Mouse (Mus musculus): ENCODE measurements at regions not wholly inside any gene's neighbourhood (a gene's known extent, or its start where the extent isn't known, plus 50 kb on each side); places are given as distances from the start of the nearest gene placed in this dataset.
A peak's percentile ranks its signal among the peaks of the same experiment; 100 is the strongest.

GRCm38 (mm10) chr2:170266407-170267101 lies 118.7 kb upstream of the Zfp217 start:
- WGBS = 7% methylated on average over 16 of the region's 16 CpGs
- TF ChIP-seq EP300 (optimal IDR thresholded peaks at IDR 0.05) (no peak), CTCF (IDR thresholded peaks at IDR 0.05; ENCODE audit: low read depth) (peak; percentile 68)
- ATAC-seq (ENCODE audit: low FRiP score, low TSS enrichment) = peak; percentile 60
- Histone ChIP-seq H3K9me3 (ENCODE audit: control insufficient read depth, low read length) (no peaks in the 10 kb centered on the region), H3K4me2 (replicated peaks; ENCODE audit: low read depth) (peak overlapping the region; percentile 50), H3K36me3 (ENCODE audit: control insufficient read depth, insufficient read depth, low read length) (no peaks in the 10 kb centered on the region), H3K27ac (replicated peaks) (peak overlapping the region; percentile 86), H3K27me3 (ENCODE audit: control insufficient read depth, insufficient read depth, low read length) (no peaks in the 10 kb centered on the region), H3K4me3 (ENCODE audit: low read depth, low read length) (peak overlapping the region; percentile 17), H3K9ac (ENCODE audit: low read length) (peak overlapping the region; percentile 32), H3K4me1 (replicated peaks; ENCODE audit: control insufficient read depth, insufficient read depth) (peaks cover 4% of the 10 kb centered on the region)
- DNase-seq (ENCODE audit: low spot score) = peak; percentile 67

GRCm38 (mm10) chr2:170263594-170263993 lies 115.7 kb upstream of the Zfp217 start:
- Histone ChIP-seq H3K4me2 (replicated peaks; ENCODE audit: low read depth) (no peak overlapping the region), H3K4me1 (replicated peaks; ENCODE audit: control insufficient read depth, insufficient read depth) (peaks cover 4% of the 10 kb centered on the region), H3K36me3 (ENCODE audit: control insufficient read depth, insufficient read depth, low read length) (no peaks in the 10 kb centered on the region), H3K9ac (ENCODE audit: low read length) (no peak overlapping the region), H3K9me3 (ENCODE audit: control insufficient read depth, low read length) (no peaks in the 10 kb centered on the region), H3K27me3 (ENCODE audit: control insufficient read depth, insufficient read depth, low read length) (no peaks in the 10 kb centered on the region), H3K4me3 (ENCODE audit: low read depth, low read length) (no peak overlapping the region), H3K27ac (replicated peaks) (no peak overlapping the region)
- TF ChIP-seq CTCF (IDR thresholded peaks at IDR 0.05; ENCODE audit: low read depth) = no peak
- TF ChIP-seq EP300 (optimal IDR thresholded peaks at IDR 0.05) = no peak
- DNase-seq (ENCODE audit: low spot score) (no peak), ATAC-seq (ENCODE audit: low FRiP score, low TSS enrichment) (no peak)
- 54% methylated on average over 4 of the region's 4 CpGs for WGBS

- no peak for DNase-seq (ENCODE audit: low spot score)
- Histone ChIP-seq H3K4me2 (replicated peaks; ENCODE audit: low read depth) (no peak overlapping the region), H3K9ac (ENCODE audit: low read length) (no peak overlapping the region), H3K4me1 (replicated peaks; ENCODE audit: control insufficient read depth, insufficient read depth) (no peaks in the 10 kb centered on the region), H3K27me3 (ENCODE audit: control insufficient read depth, insufficient read depth, low read length) (no peaks in the 10 kb centered on the region), H3K27ac (replicated peaks) (no peak overlapping the region), H3K36me3 (ENCODE audit: control insufficient read depth, insufficient read depth, low read length) (no peaks in the 10 kb centered on the region), H3K9me3 (ENCODE audit: control insufficient read depth, low read length) (no peaks in the 10 kb centered on the region), H3K4me3 (ENCODE audit: low read depth, low read length) (no peak overlapping the region)
- WGBS = 88% methylated on average over 2 of the region's 2 CpGs
- no peak for ATAC-seq (ENCODE audit: low FRiP score, low TSS enrichment)
- TF ChIP-seq EP300 (optimal IDR thresholded peaks at IDR 0.05) = no peak
- no peak for TF ChIP-seq CTCF (IDR thresholded peaks at IDR 0.05; ENCODE audit: low read depth)
Measured at GRCm38 (mm10) chr2:170261191-170261590, 113.3 kb upstream of the Zfp217 start.

- no peak overlapping the region for H3K4me3 ChIP-seq (ENCODE audit: low read depth, low read length)
- 87% methylated on average over 10 of the region's 10 CpGs for WGBS
- no peak overlapping the region for H3K4me2 ChIP-seq (replicated peaks; ENCODE audit: low read depth)
- TF ChIP-seq EP300 (optimal IDR thresholded peaks at IDR 0.05) (no peak), CTCF (IDR thresholded peaks at IDR 0.05; ENCODE audit: low read depth) (no peak)
- H3K27ac ChIP-seq (replicated peaks) = no peak overlapping the region
- no peaks in the 10 kb centered on the region for H3K4me1 ChIP-seq (replicated peaks; ENCODE audit: control insufficient read depth, insufficient read depth)
- H3K27me3 ChIP-seq (ENCODE audit: control insufficient read depth, insufficient read depth, low read length) = no peaks in the 10 kb centered on the region
- H3K36me3 ChIP-seq (ENCODE audit: control insufficient read depth, insufficient read depth, low read length) = no peaks in the 10 kb centered on the region
- ATAC-seq (ENCODE audit: low FRiP score, low TSS enrichment) (no peak), DNase-seq (ENCODE audit: low spot score) (no peak)
- no peak overlapping the region for H3K9ac ChIP-seq (ENCODE audit: low read length)
- H3K9me3 ChIP-seq (ENCODE audit: control insufficient read depth, low read length) = no peaks in the 10 kb centered on the region
Measured at GRCm38 (mm10) chr2:170259662-170260457, 112.0 kb upstream of the Zfp217 start.

- Histone ChIP-seq H3K4me1 (replicated peaks; ENCODE audit: control insufficient read depth, insufficient read depth) (no peaks in the 10 kb centered on the region), H3K4me3 (ENCODE audit: low read depth, low read length) (no peak overlapping the region), H3K27ac (replicated peaks) (no peak overlapping the region), H3K9me3 (ENCODE audit: control insufficient read depth, low read length) (no peaks in the 10 kb centered on the region), H3K36me3 (ENCODE audit: control insufficient read depth, insufficient read depth, low read length) (no peaks in the 10 kb centered on the region), H3K4me2 (replicated peaks; ENCODE audit: low read depth) (no peak overlapping the region), H3K9ac (ENCODE audit: low read length) (no peak overlapping the region), H3K27me3 (ENCODE audit: control insufficient read depth, insufficient read depth, low read length) (no peaks in the 10 kb centered on the region)
- TF ChIP-seq EP300 (optimal IDR thresholded peaks at IDR 0.05) = no peak
- ATAC-seq (ENCODE audit: low FRiP score, low TSS enrichment) (peak; percentile 25; the same call in 1 of the 2 replicates), DNase-seq (ENCODE audit: low spot score) (no peak)
- WGBS = 52% methylated on average over 12 of the region's 13 CpGs
Measured at GRCm38 (mm10) chr2:170258367-170258766, 110.5 kb upstream of the Zfp217 start.

- H3K36me3 ChIP-seq (ENCODE audit: control insufficient read depth, insufficient read depth, low read length) = no peaks in the 10 kb centered on the region
- H3K4me1 ChIP-seq (replicated peaks; ENCODE audit: control insufficient read depth, insufficient read depth) = no peaks in the 10 kb centered on the region
- no peak overlapping the region for H3K4me3 ChIP-seq (ENCODE audit: low read depth, low read length)
- no peak overlapping the region for H3K27ac ChIP-seq (replicated peaks)
- no peak overlapping the region for H3K4me2 ChIP-seq (replicated peaks; ENCODE audit: low read depth)
- H3K9me3 ChIP-seq (ENCODE audit: control insufficient read depth, low read length) = no peaks in the 10 kb centered on the region
- TF ChIP-seq CTCF (IDR thresholded peaks at IDR 0.05; ENCODE audit: low read depth) = no peak
- no peak for TF ChIP-seq EP300 (optimal IDR thresholded peaks at IDR 0.05)
- DNase-seq (ENCODE audit: low spot score) (no peak), ATAC-seq (ENCODE audit: low FRiP score, low TSS enrichment) (no peak)
- WGBS = 89% methylated on average over 5 of the region's 5 CpGs
- H3K27me3 ChIP-seq (ENCODE audit: control insufficient read depth, insufficient read depth, low read length) = no peaks in the 10 kb centered on the region
- H3K9ac ChIP-seq (ENCODE audit: low read length) = no peak overlapping the region
Measured at GRCm38 (mm10) chr2:170257671-170258235, 109.8 kb upstream of the Zfp217 start.
